Mouse (Mus musculus): ENCODE measurements around the gene Gm16427. TPM values are rescaled to one million over a fixed set of nuclear protein-coding genes. Genes with fewer than 3 reads are reported as not detected.

Gene Gm16427
- not detected in 2 replicates for polyA plus RNA-seq (2012; rRNA removed; ENCODE audit: low replicate concordance)

GRCm38 (mm10) chr5:93540100-93540499 is at the start of gene Gm16427:
Gene Gm16427 (minus strand): TSS chr5:93540200.

Other genes starting within 250 kb of the Gm16427 start
- not detected in 2 replicates for gene C87414, start 131.4 kb upstream of the Gm16427 start, polyA plus RNA-seq (2012; rRNA removed; ENCODE audit: low replicate concordance)